Mouse (Mus musculus) MEL (cell line): ENCODE measurements around the gene Hira. TPM values are rescaled to one million over a fixed set of nuclear protein-coding genes. Genes with fewer than 3 reads are reported as not detected.

Experiments used
- DNase-seq: peaks from one replicate; pipeline ENCODE4 v3.0.0; 2011; ENCODE audit warnings: low read depth, low spot score
- H3K27ac ChIP-seq: 2 replicates; pipeline ENCODE4 v1.5.1; 2012; ENCODE audit warnings: low read depth, mild to moderate bottlenecking, control low read depth, low read length, moderate library complexity; ENCODE audit not compliant: control insufficient read depth
- H3K27me3 ChIP-seq, 2 experiments: fragments of 150-350 bp in 1 of 2; sonication (generic) in 1 of 2; 2 replicates each; pipeline ENCODE4 v1.6.1; 2012; ENCODE audit warnings: low read length in 2 of 2, mild to moderate bottlenecking in 2 of 2, improper control_type of control experiment in 1 of 2, moderate library complexity in 1 of 2; ENCODE audit not compliant: insufficient read depth in 2 of 2, control insufficient read depth in 1 of 2
- H3K36me3 ChIP-seq, 2 experiments: 2 replicates each; pipeline ENCODE4 v1.6.1; 2012 to 2014; ENCODE audit warnings: low read length in 2 of 2, improper control_type of control experiment in 1 of 2, inconsistent platforms in 1 of 2, mild to moderate bottlenecking in 1 of 2; ENCODE audit not compliant: insufficient read depth in 2 of 2, control insufficient read depth in 1 of 2
- H3K4me1 ChIP-seq, 2 experiments: fragments of 150-350 bp in 1 of 2; sonication (generic) in 1 of 2; 2 replicates each; pipeline ENCODE4 v1.6.1; 2012; ENCODE audit warnings: low read length in 2 of 2, improper control_type of control experiment in 1 of 2, mild to moderate bottlenecking in 1 of 2; ENCODE audit not compliant: insufficient read depth in 2 of 2, control insufficient read depth in 1 of 2
- H3K4me3 ChIP-seq, 2 experiments: fragments of 150-350 bp in 1 of 2; sonication (generic) in 1 of 2; 2 replicates each; pipeline ENCODE4 v1.5.1; 2012; ENCODE audit warnings: low read depth in 2 of 2, low read length in 2 of 2, mild to moderate bottlenecking in 2 of 2, moderate library complexity in 2 of 2, control low read depth in 1 of 2, improper control_type of control experiment in 1 of 2; ENCODE audit not compliant: control insufficient read depth in 1 of 2, insufficient read depth in 1 of 2
- H3K79me2 ChIP-seq: 2 replicates; pipeline ENCODE4 v1.6.1; 2012; ENCODE audit warnings: mild to moderate bottlenecking, low read length, moderate library complexity; ENCODE audit not compliant: control insufficient read depth, poor library complexity, insufficient read depth
- H3K9ac ChIP-seq: 2 replicates; pipeline ENCODE4 v1.6.1; 2012; ENCODE audit warnings: low read depth, mild to moderate bottlenecking, control low read depth, low read length, moderate library complexity; ENCODE audit not compliant: control insufficient read depth, poor library complexity, severe bottlenecking
- H3K9me3 ChIP-seq: fragments of 150-350 bp; sonication (generic); replicated peaks from 2 replicates; pipeline ENCODE4 v1.6.1; 2012; ENCODE audit warnings: mild to moderate bottlenecking, low read length, improper control_type of control experiment, moderate library complexity; ENCODE audit not compliant: insufficient read depth
- BHLHE40 ChIP-seq: IDR thresholded peaks from 2 replicates; pipeline ENCODE4 v1.6.1; 2012; ENCODE audit warnings: low read depth, mild to moderate bottlenecking, inconsistent platforms, low read length, improper control_type of control experiment, borderline replicate concordance
- CTCF ChIP-seq, 3 experiments: IDR thresholded peaks in 2 of 3; conservative IDR thresholded peaks in 1 of 3; 2 replicates each; pipeline ENCODE4 v1.5.1; 2011 to 2012; ENCODE audit warnings: low read length in 3 of 3, low read depth in 2 of 3, mild to moderate bottlenecking in 2 of 3, improper control_type of control experiment in 1 of 3, inconsistent platforms in 1 of 3, mixed read lengths in 1 of 3, moderate library complexity in 1 of 3; ENCODE audit not compliant: control insufficient read depth in 1 of 3, insufficient read depth in 1 of 3, poor library complexity in 1 of 3, severe bottlenecking in 1 of 3
- E2F4 ChIP-seq: IDR thresholded peaks from 2 replicates; pipeline ENCODE4 v1.6.1; 2011; ENCODE audit warnings: low read depth, low read length, improper control_type of control experiment, borderline replicate concordance
- ELF1 ChIP-seq: IDR thresholded peaks from 2 replicates; pipeline ENCODE4 v1.6.1; 2014; ENCODE audit warnings: low read depth, mild to moderate bottlenecking, inconsistent platforms, low read length, improper control_type of control experiment, moderate library complexity
- ETS1 ChIP-seq: IDR thresholded peaks from 2 replicates; pipeline ENCODE4 v1.6.1; 2012; ENCODE audit warnings: low read depth, mild to moderate bottlenecking, inconsistent platforms, low read length, improper control_type of control experiment, moderate library complexity
- GATA1 ChIP-seq: IDR thresholded peaks from 2 replicates; pipeline ENCODE4 v1.6.1; 2011; ENCODE audit warnings: low read depth, low read length, improper control_type of control experiment
- HCFC1 ChIP-seq: IDR thresholded peaks from 2 replicates; pipeline ENCODE4 v1.6.1; 2012; ENCODE audit warnings: low read depth, mild to moderate bottlenecking, inconsistent platforms, low read length, improper control_type of control experiment, moderate library complexity
- JUND ChIP-seq: IDR thresholded peaks from 2 replicates; pipeline ENCODE4 v1.6.1; 2011; ENCODE audit warnings: low read depth, mild to moderate bottlenecking, improper control_type of control experiment, low read length
- KAT2A ChIP-seq: conservative IDR thresholded peaks from 2 replicates; pipeline ENCODE4 v1.6.1; 2012; ENCODE audit warnings: low read depth, low read length, improper control_type of control experiment, inconsistent platforms
- MAFK ChIP-seq: IDR thresholded peaks from 2 replicates; pipeline ENCODE4 v1.6.1; 2011; ENCODE audit warnings: low read depth, mild to moderate bottlenecking, low read length, improper control_type of control experiment, borderline replicate concordance
- MXI1 ChIP-seq: IDR thresholded peaks from 2 replicates; pipeline ENCODE4 v1.6.1; 2011; ENCODE audit warnings: mild to moderate bottlenecking, low read depth, low read length, improper control_type of control experiment
- MYC ChIP-seq: IDR thresholded peaks from 2 replicates; pipeline ENCODE4 v1.6.1; 2011; ENCODE audit warnings: low read depth, mild to moderate bottlenecking, low read length, improper control_type of control experiment, moderate library complexity
- POLR2A ChIP-seq, 2 experiments: IDR thresholded peaks; 2 replicates each; pipeline ENCODE4 v1.6.1; 2011 to 2012; ENCODE audit warnings: low read length in 2 of 2, mild to moderate bottlenecking in 2 of 2, control low read depth in 1 of 2, improper control_type of control experiment in 1 of 2, low read depth in 1 of 2, moderate library complexity in 1 of 2; ENCODE audit not compliant: control insufficient read depth in 1 of 2, insufficient read depth in 1 of 2, poor library complexity in 1 of 2
- RAD21 ChIP-seq: IDR thresholded peaks from 2 replicates; pipeline ENCODE4 v1.6.1; 2011; ENCODE audit warnings: mild to moderate bottlenecking, low read depth, low read length, improper control_type of control experiment
- SMC3 ChIP-seq: IDR thresholded peaks from 2 replicates; pipeline ENCODE4 v1.6.1; 2011; ENCODE audit warnings: low read depth, low read length, improper control_type of control experiment
- TAL1 ChIP-seq: IDR thresholded peaks from 2 replicates; pipeline ENCODE4 v1.6.1; 2012; ENCODE audit warnings: mild to moderate bottlenecking, inconsistent platforms, low read length, moderate library complexity, mixed read lengths
- TCF12 ChIP-seq: IDR thresholded peaks from 2 replicates; pipeline ENCODE4 v1.6.1; 2014; ENCODE audit warnings: low read depth, mild to moderate bottlenecking, inconsistent platforms, low read length, improper control_type of control experiment, moderate library complexity
- UBTF ChIP-seq: IDR thresholded peaks from 2 replicates; pipeline ENCODE4 v1.6.1; 2012; ENCODE audit warnings: low read depth, mild to moderate bottlenecking, inconsistent platforms, low read length, improper control_type of control experiment, moderate library complexity, borderline replicate concordance; ENCODE audit not compliant: insufficient read depth
- USF2 ChIP-seq, 2 experiments: IDR thresholded peaks; 2 replicates each; pipeline ENCODE4 v1.6.1; 2011 to 2012; ENCODE audit warnings: improper control_type of control experiment in 2 of 2, low read length in 2 of 2, borderline replicate concordance in 1 of 2, inconsistent platforms in 1 of 2, low read depth in 1 of 2, mild to moderate bottlenecking in 1 of 2; ENCODE audit not compliant: insufficient read depth in 1 of 2
- ZC3H11A ChIP-seq: IDR thresholded peaks from 2 replicates; pipeline ENCODE4 v1.6.1; 2012; ENCODE audit warnings: low read depth, mild to moderate bottlenecking, inconsistent platforms, low read length, improper control_type of control experiment
- ZKSCAN1 ChIP-seq: IDR thresholded peaks from 2 replicates; pipeline ENCODE4 v1.6.1; 2012; ENCODE audit warnings: low read depth, mild to moderate bottlenecking, inconsistent platforms, low read length, improper control_type of control experiment, moderate library complexity
- ZNF384 ChIP-seq: IDR thresholded peaks from 2 replicates; pipeline ENCODE4 v1.6.1; 2012; ENCODE audit warnings: low read depth, mild to moderate bottlenecking, inconsistent platforms, low read length, improper control_type of control experiment
- polyA plus RNA-seq, 2 experiments: library from polyadenylated mRNA; stranded (reverse) in 1 of 2; unstranded in 1 of 2; fragments of >175 nt in 1 of 2; fragments of >200 nt in 1 of 2; gene quantifications; 2 replicates each; pipeline versions ENCODE4 v1.2.1 to v1.2.4; 2012; ENCODE audit warnings: low replicate concordance in 2 of 2, low read depth in 1 of 2; ENCODE audit not compliant: insufficient read length in 2 of 2, insufficient read depth in 1 of 2, missing spikeins in 1 of 2
- total RNA-seq: library from RNA; depleted of rRNA; stranded (reverse); fragments of 300-350 nt; gene quantifications from 2 replicates; pipeline ENCODE4 v1.2.3, GENCODE M21; 2012

The Hira gene
- total and polyA plus RNA-seq, 3 experiments, result 40.9 to 203 TPM; not detected in 1

- TF ChIP-seq RAD21, result no peak
- TF ChIP-seq KAT2A, result no peak; the same call in 1 of the 2 replicates
- peak; percentile 66; the same call in 1 of the 2 replicates for TF ChIP-seq E2F4
- peak; percentile 59; the same call in 1 of the 2 replicates for TF ChIP-seq MXI1
- TF ChIP-seq ZNF384, result no peak
These were observed at the start of gene Hira, which contains the start of gene Mrpl40 (continued) for GRCm38 (mm10) chr16:18876442-18877308.

- H3K9ac ChIP-seq, result no peak overlapping the region
- H3K4me3 ChIP-seq, result no peak overlapping the region
- DNase-seq, result no peak
- no peaks in the 10 kb centered on the region for H3K9me3 ChIP-seq
- H3K36me3 ChIP-seq, result peaks cover under 1 to 47% of the 10 kb centered on the region in 2 experiments; a peak in 3 of 4 replicates
- no peaks in the 10 kb centered on the region for H3K27me3 ChIP-seq
- no peak overlapping the region for H3K27ac ChIP-seq
- no peak for TF ChIP-seq BHLHE40
- TF ChIP-seq HCFC1, result no peak
- no peak for TF ChIP-seq ZKSCAN1
- no peak for TF ChIP-seq UBTF
- TF ChIP-seq KAT2A, result no peak
- no peak for TF ChIP-seq ETS1
- no peak for TF ChIP-seq SMC3
- TF ChIP-seq TCF12, result no peak
- TF ChIP-seq GATA1, result no peak
- no peak for TF ChIP-seq MXI1
- no peak for TF ChIP-seq RAD21
- no peak for TF ChIP-seq E2F4
- peaks cover 0 to 2% of the 10 kb centered on the region in 2 experiments; a peak in 2 of 4 replicates for H3K4me1 ChIP-seq
- no peaks in the 10 kb centered on the region for H3K79me2 ChIP-seq
These were observed 48.2 kb upstream of the Hira start for GRCm38 (mm10) chr16:18828630-18829029.

- no peak for DNase-seq
- TF ChIP-seq MAFK, result no peak
- no peak for TF ChIP-seq POLR2A (IDR thresholded peaks at IDR 0.05; ENCODE audit: control insufficient read depth in 1 of 2, insufficient read depth in 1 of 2, low read depth in 1 of 2, low read length in 2 of 2, poor library complexity in 1 of 2)
- TF ChIP-seq ELF1, result no peak
- no peak for TF ChIP-seq USF2 (IDR thresholded peaks at IDR 0.05; ENCODE audit: borderline replicate concordance in 1 of 2, insufficient read depth in 1 of 2, low read depth in 1 of 2, low read length in 2 of 2)
- TF ChIP-seq JUND, result no peak
- TF ChIP-seq ZC3H11A, result no peak
- TF ChIP-seq ZNF384, result no peak
- TF ChIP-seq CTCF (IDR thresholded peaks at IDR 0.05 in 2 of 3, conservative IDR thresholded peaks at IDR 0.05 in 1 of 3; ENCODE audit: control insufficient read depth in 1 of 3, insufficient read depth in 1 of 3, low read depth in 2 of 3, low read length in 3 of 3, poor library complexity in 1 of 3, severe bottlenecking in 1 of 3), result no peak
- TF ChIP-seq MYC, result no peak
- TF ChIP-seq BHLHE40, result no peak
- TF ChIP-seq RAD21, result no peak
- TF ChIP-seq TAL1, result no peak
- TF ChIP-seq TCF12, result no peak
- Histone ChIP-seq H3K4me1 (peaks cover 0 to 2% of the 10 kb centered on the region in 2 experiments; a peak in 2 of 4 replicates), H3K27me3 (no peaks in the 10 kb centered on the region), H3K36me3 (peaks cover 0 to 43% of the 10 kb centered on the region in 2 experiments; a peak in 3 of 4 replicates), H3K4me3 (no peak overlapping the region), H3K9me3 (no peaks in the 10 kb centered on the region), H3K9ac (no peak overlapping the region), H3K79me2 (no peaks in the 10 kb centered on the region), H3K27ac (no peak overlapping the region)
These were observed 47.7 kb upstream of the Hira start for GRCm38 (mm10) chr16:18829102-18829501.
